Mouse (Mus musculus): ENCODE data around the gene Slain2. TPM values are rescaled to one million over a fixed set of nuclear protein-coding genes. Genes with fewer than 3 reads are reported as not detected.

The Slain2 gene
- total and polyA plus RNA-seq, 3 experiments, result 11.0 to 34.6 (median 27.5) TPM

DNA sequence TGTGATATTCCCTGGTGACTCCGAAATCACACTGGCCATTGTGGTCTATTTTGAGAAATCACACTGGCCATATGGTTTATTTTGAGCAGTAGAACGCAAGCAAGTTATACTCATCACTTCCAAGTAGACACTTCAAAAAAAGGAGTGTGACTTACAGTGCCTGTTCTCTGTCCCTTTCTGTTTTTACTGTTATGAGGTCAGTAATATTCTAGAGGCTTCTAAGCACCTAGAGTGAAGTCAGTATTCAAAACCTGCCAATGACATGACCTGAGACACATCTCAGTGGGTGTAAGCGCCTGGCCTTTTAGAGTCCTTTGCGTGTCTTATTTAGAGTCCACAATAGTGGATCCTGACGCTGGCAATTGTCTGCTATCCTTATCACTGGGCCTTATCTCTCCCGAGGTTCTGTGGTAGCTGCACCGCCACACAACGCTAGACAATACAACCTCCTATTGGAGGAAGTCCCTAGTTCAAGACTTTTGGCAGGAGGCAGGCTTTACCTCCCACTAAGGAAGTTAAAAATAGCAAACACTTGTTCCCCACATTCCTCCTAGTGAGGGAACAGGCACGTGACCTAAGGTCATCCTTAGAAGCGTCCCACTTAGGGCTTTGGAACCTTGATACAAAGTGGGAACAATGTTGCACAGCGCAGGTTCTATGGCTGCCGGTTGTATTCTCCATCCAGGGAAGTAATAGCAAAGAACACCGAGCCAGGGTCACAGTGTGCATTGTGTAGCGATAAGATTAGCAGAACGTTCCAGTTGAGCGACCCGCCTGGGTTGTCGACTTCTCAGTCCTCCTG lies 17.4 kb upstream of the Slain2 start:
- H3K27me3 ChIP-seq (replicated peaks), result no peaks in the 10 kb centered on the region
- no peak overlapping the region for H3K4me3 ChIP-seq (replicated peaks in 1 of 3; ENCODE audit: low read depth in 2 of 3, low read length in 2 of 3, poor library complexity in 1 of 3)
- no peak for TF ChIP-seq EP300 (IDR thresholded peaks at IDR 0.05; ENCODE audit: low read length)
- no peak for TF ChIP-seq POLR2A (IDR thresholded peaks at IDR 0.05; ENCODE audit: low read depth, low read length)
- no peak for TF ChIP-seq ZC3H11A (IDR thresholded peaks at IDR 0.05; ENCODE audit: low read depth, low read length)
- TF ChIP-seq ZMIZ1 (IDR thresholded peaks at IDR 0.05; ENCODE audit: low read depth, low read length), result no peak
- no peak for TF ChIP-seq USF1 (IDR thresholded peaks at IDR 0.05; ENCODE audit: low read depth, low read length)
- no peak for TF ChIP-seq MAX (IDR thresholded peaks at IDR 0.05; ENCODE audit: low read length)
- no peak for TF ChIP-seq TBP (conservative IDR thresholded peaks at IDR 0.05; ENCODE audit: low read depth, low read length)
- no peak for TF ChIP-seq MAZ (IDR thresholded peaks at IDR 0.05; ENCODE audit: low read depth, low read length)
- no peak for TF ChIP-seq IRF4 (IDR thresholded peaks at IDR 0.05; ENCODE audit: low read depth, low read length)
- TF ChIP-seq MEF2A (IDR thresholded peaks at IDR 0.05; ENCODE audit: borderline replicate concordance, low read depth, low read length), result no peak
- no peak for TF ChIP-seq CHD1 (IDR thresholded peaks at IDR 0.05; ENCODE audit: low read depth, low read length)
- no peak for TF ChIP-seq BHLHE40 (IDR thresholded peaks at IDR 0.05; ENCODE audit: low read depth, low read length)
- no peak for TF ChIP-seq RCOR1 (conservative IDR thresholded peaks at IDR 0.05; ENCODE audit: low read depth, low read length)
- TF ChIP-seq CHD2 (IDR thresholded peaks at IDR 0.05; ENCODE audit: low read length), result no peak
- no peak for TF ChIP-seq NELFE (IDR thresholded peaks at IDR 0.05; ENCODE audit: low read depth, low read length)
- peaks cover 0 to under 1% of the 10 kb centered on the region in 2 experiments; a peak in 1 of 4 replicates for H3K4me1 ChIP-seq (ENCODE audit: control insufficient read depth in 1 of 2, insufficient read depth in 2 of 2)
- H3K4me2 ChIP-seq (ENCODE audit: insufficient read depth, low read depth, poor library complexity, severe bottlenecking), result no peak overlapping the region
- no peaks in the 10 kb centered on the region for H3K9me3 ChIP-seq (replicated peaks; ENCODE audit: low read length)
- no peak overlapping the region for H3K27ac ChIP-seq (ENCODE audit: insufficient read depth, low read depth)
- in situ Hi-C loops (cut with MboI; ENCODE audit: low pct_ligation_motif_present, low pct_unique_long_range_greater_than_20kb, low sequenced_read_pairs) (no loop called here), dilution Hi-C loops (cut with MboI; ENCODE audit: extremely low pct_ligation_motif_present, extremely low pct_unique_long_range_greater_than_20kb, low sequenced_read_pairs) (no loop called here)
- H3K36me3 ChIP-seq (replicated peaks in 1 of 2; ENCODE audit: control insufficient read depth in 1 of 2, insufficient read depth in 1 of 2, low read length in 1 of 2), result no peaks in the 10 kb centered on the region
- no peak overlapping the region for H3K9ac ChIP-seq (ENCODE audit: insufficient read depth, low read depth)
- DNase-seq (ENCODE audit: extremely low read depth), result no peak
- H3K79me2 ChIP-seq (replicated peaks; ENCODE audit: control insufficient read depth, extremely low read depth, insufficient read depth, poor library complexity, severe bottlenecking), result no peaks in the 10 kb centered on the region

GRCm38 (mm10) chr5:72897998-72898397 lies 16.1 kb upstream of the Slain2 start:
- no peak overlapping the region for H3K9ac ChIP-seq (ENCODE audit: insufficient read depth, low read depth)
- dilution Hi-C loops (cut with MboI; ENCODE audit: extremely low pct_ligation_motif_present, extremely low pct_unique_long_range_greater_than_20kb, low sequenced_read_pairs), result no loop called here
- no peaks in the 10 kb centered on the region for H3K79me2 ChIP-seq (replicated peaks; ENCODE audit: control insufficient read depth, extremely low read depth, insufficient read depth, poor library complexity, severe bottlenecking)

More at GRCm38 (mm10) chr5:72897998-72898397, 16.1 kb upstream of the Slain2 start:
- no peak overlapping the region for H3K4me2 ChIP-seq (ENCODE audit: insufficient read depth, low read depth, poor library complexity, severe bottlenecking)
- H3K36me3 ChIP-seq (replicated peaks in 1 of 2; ENCODE audit: control insufficient read depth in 1 of 2, insufficient read depth in 1 of 2, low read length in 1 of 2), result no peaks in the 10 kb centered on the region
- in situ Hi-C loops (cut with MboI; ENCODE audit: low pct_ligation_motif_present, low pct_unique_long_range_greater_than_20kb, low sequenced_read_pairs), result no loop called here
- DNase-seq (ENCODE audit: extremely low read depth), result no peak
- no peak for TF ChIP-seq JUND (conservative IDR thresholded peaks at IDR 0.05; ENCODE audit: low read depth, low read length)
- TF ChIP-seq CHD1 (IDR thresholded peaks at IDR 0.05; ENCODE audit: low read depth, low read length), result no peak
- no peak for TF ChIP-seq ETS1 (conservative IDR thresholded peaks at IDR 0.05; ENCODE audit: low read depth, low read length)
- TF ChIP-seq USF2 (conservative IDR thresholded peaks at IDR 0.05; ENCODE audit: low read depth, low read length), result no peak
- TF ChIP-seq ZKSCAN1 (IDR thresholded peaks at IDR 0.05; ENCODE audit: borderline replicate concordance, low read depth, low read length), result no peak
- TF ChIP-seq MAX (IDR thresholded peaks at IDR 0.05; ENCODE audit: low read length), result no peak
- no peak for TF ChIP-seq NELFE (IDR thresholded peaks at IDR 0.05; ENCODE audit: low read depth, low read length)
- TF ChIP-seq USF1 (IDR thresholded peaks at IDR 0.05; ENCODE audit: low read depth, low read length), result no peak
- TF ChIP-seq MXI1 (IDR thresholded peaks at IDR 0.05; ENCODE audit: low read depth, low read length), result no peak
- TF ChIP-seq RAD21 (IDR thresholded peaks at IDR 0.05; ENCODE audit: low read depth, low read length), result no peak
- TF ChIP-seq TCF12 (IDR thresholded peaks at IDR 0.05; ENCODE audit: low read depth, low read length), result no peak
- TF ChIP-seq KAT2A (IDR thresholded peaks at IDR 0.05; ENCODE audit: insufficient replicate concordance, low read length), result no peak
- H3K4me3 ChIP-seq (replicated peaks in 1 of 3; ENCODE audit: low read depth in 2 of 3, low read length in 2 of 3, poor library complexity in 1 of 3), result no peak overlapping the region
- H3K4me1 ChIP-seq (ENCODE audit: control insufficient read depth in 1 of 2, insufficient read depth in 2 of 2), result no peaks in the 10 kb centered on the region
- H3K9me3 ChIP-seq (replicated peaks; ENCODE audit: low read length), result no peaks in the 10 kb centered on the region
- no peak overlapping the region for H3K27ac ChIP-seq (ENCODE audit: insufficient read depth, low read depth)
- H3K27me3 ChIP-seq (replicated peaks), result no peaks in the 10 kb centered on the region
